Mouse (Mus musculus) olfactory bulb, adult 2 months (tissue): ENCODE measurements around the gene Fem1a.

Experiments used
- CTCF ChIP-seq: fragments of 200-500 bp; IDR thresholded peaks from 2 replicates; pipeline ENCODE4 v1.5.1; 2012; ENCODE audit warnings: low read depth, mild to moderate bottlenecking, low read length, moderate library complexity; ENCODE audit not compliant: insufficient read depth
- POLR2A ChIP-seq: fragments of 200-500 bp; IDR thresholded peaks from 2 replicates; pipeline ENCODE4 v1.6.1; 2012; ENCODE audit warnings: mild to moderate bottlenecking, low read depth, low read length, moderate library complexity; ENCODE audit not compliant: insufficient read depth

DNA sequence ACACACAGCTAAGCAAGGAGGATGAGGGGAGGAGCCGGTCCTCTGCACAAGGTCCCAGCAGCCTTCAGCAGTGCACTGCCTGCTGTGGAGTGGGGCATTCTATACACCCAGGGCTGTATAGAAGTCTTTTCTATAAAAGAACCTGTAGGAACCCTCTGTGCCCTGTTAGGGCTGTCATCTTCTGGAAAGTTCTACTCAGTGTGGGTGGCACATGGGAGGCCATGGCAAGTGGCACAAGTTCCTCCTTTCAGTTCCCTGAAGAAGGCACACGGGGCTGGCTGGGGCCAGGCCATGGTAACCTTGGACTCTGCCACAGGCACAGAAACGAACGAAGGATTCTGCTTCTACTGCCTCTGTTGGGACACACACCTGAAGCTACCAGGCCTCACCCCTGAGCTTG is 8.4 kb downstream of the Fem1a start:
- no peak for TF ChIP-seq CTCF
- TF ChIP-seq POLR2A, result no peak
